Mouse (Mus musculus) liver, embryonic 14.5 days (tissue): ENCODE measurements around the gene Cdc27. TPM values are rescaled to one million over a fixed set of nuclear protein-coding genes. Genes with fewer than 3 reads are reported as not detected.

ENCODE experiments used
- ATAC-seq: fragments of 200-750 bp; cut with Nextera tagmentation; 2 replicates; pipeline ENCODE4 v1.8.0; 2017; ENCODE audit warnings: moderate number of reproducible peaks, mild to moderate bottlenecking, moderate library complexity; ENCODE audit not compliant: insufficient read depth
- DNase-seq, 3 experiments: peaks; one replicate each; pipeline ENCODE4 v3.0.0-alpha.2; 2012 to 2013; ENCODE audit warnings: low read depth in 3 of 3, low spot score in 3 of 3
- H3K27ac ChIP-seq: fragments of 300-500 bp; sonication (generic); 2 replicates; pipeline ENCODE4 v1.5.1; 2014; ENCODE audit warnings: moderate library complexity, mild to moderate bottlenecking, control low read depth, inconsistent platforms
- H3K27me3 ChIP-seq: fragments of 300-500 bp; sonication (generic); 2 replicates; pipeline ENCODE4 v1.6.1; 2014; ENCODE audit warnings: mild to moderate bottlenecking, low read length, moderate library complexity; ENCODE audit not compliant: control insufficient read depth, insufficient read depth
- H3K36me3 ChIP-seq: fragments of 300-500 bp; sonication (generic); replicated peaks from 2 replicates; pipeline ENCODE4 v1.6.1; 2014; ENCODE audit warnings: low read depth; ENCODE audit not compliant: control insufficient read depth, insufficient read depth
- H3K4me1 ChIP-seq, 2 experiments: fragments of 200-500 bp in 1 of 2; fragments of 300-500 bp in 1 of 2; sonication (generic) in 1 of 2; replicated peaks; 2 replicates each; pipeline ENCODE4 v1.6.1; 2012 to 2014; ENCODE audit warnings: antibody characterized with exemption in 1 of 2, inconsistent platforms in 1 of 2, low read length in 1 of 2; ENCODE audit not compliant: control insufficient read depth in 2 of 2, insufficient read depth in 2 of 2
- H3K4me2 ChIP-seq: fragments of 300-500 bp; sonication (generic); 2 replicates; pipeline ENCODE4 v1.6.1; 2014; ENCODE audit warnings: low read depth, mild to moderate bottlenecking, control low read depth, moderate library complexity
- H3K4me3 ChIP-seq, 2 experiments: fragments of 200-500 bp in 1 of 2; fragments of 300-500 bp in 1 of 2; sonication (generic) in 1 of 2; 2 replicates each; pipeline ENCODE4 v1.5.1; 2012 to 2014; ENCODE audit warnings: low read depth in 2 of 2, low read length in 2 of 2, mild to moderate bottlenecking in 2 of 2, control low read depth in 1 of 2, inconsistent platforms in 1 of 2, moderate library complexity in 1 of 2; ENCODE audit not compliant: insufficient read depth in 1 of 2
- H3K9ac ChIP-seq: fragments of 300-500 bp; sonication (generic); replicated peaks from 2 replicates; pipeline ENCODE4 v1.6.1; 2014; ENCODE audit warnings: mild to moderate bottlenecking, control low read depth, moderate library complexity
- H3K9me3 ChIP-seq: fragments of 300-500 bp; sonication (generic); 2 replicates; pipeline ENCODE4 v1.6.1; 2016; ENCODE audit warnings: low read length, mixed read lengths; ENCODE audit not compliant: control insufficient read depth
- CTCF ChIP-seq: IDR thresholded peaks from 2 replicates; pipeline ENCODE4 v1.5.1; 2016; ENCODE audit warnings: antibody characterized with exemption, low read depth, control low read depth
- EP300 ChIP-seq: IDR thresholded peaks from 2 replicates; pipeline ENCODE4 v1.6.1; 2016; ENCODE audit warnings: antibody characterized with exemption, low read depth
- WGBS: fragments of 180-500 bp; shearing (Covaris S2); extraction: QIAGEN DNeasy Blood & Tissue Kit; methylation state at CpG from one replicate; pipeline ENCODE4 v1.1.7; 2014; ENCODE audit not compliant: insufficient replicate concordance; 5-methylcytosine and 5-hydroxymethylcytosine counted together
- polyA plus RNA-seq, 2 experiments: library from polyadenylated mRNA; depleted of rRNA in 1 of 2; stranded (reverse) in 1 of 2; unstranded in 1 of 2; fragments of >200 nt; fragmentation: Nextera tagmentation in 1 of 2; extraction: Ambion mirVana in 1 of 2; gene quantifications; 2 replicates each; pipeline versions ENCODE4 v1.2.1 to v1.2.3; 2012 to 2014

Gene Cdc27
- polyA plus RNA-seq, 2 experiments, result 12.1 to 20.0 TPM

DNA sequence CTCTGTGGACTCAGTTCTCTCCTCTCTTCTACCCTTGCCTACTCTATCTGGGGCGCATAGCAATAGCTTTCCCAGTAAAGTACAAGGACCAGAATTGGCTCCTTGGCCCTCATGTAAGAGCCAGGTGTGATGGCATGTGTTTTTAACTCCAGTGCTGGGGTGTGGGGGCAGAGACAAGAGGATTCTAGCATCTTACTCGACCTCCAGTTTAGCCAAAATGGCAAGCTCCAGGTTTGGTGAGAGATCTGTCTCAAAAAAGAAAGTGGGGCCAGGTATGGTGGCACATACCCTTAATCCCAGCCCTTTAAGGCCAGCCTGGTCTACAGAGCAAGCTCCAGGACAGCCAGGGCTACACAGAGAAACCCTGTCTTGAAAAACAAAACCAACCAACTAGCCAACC, 16.4 kb upstream of the Cdc27 start:
- peaks cover 2 to 5% of the 10 kb centered on the region in 2 experiments; a peak in 2 of 4 replicates for H3K4me1 ChIP-seq
- 59% methylated on average over 2 of the region's 2 CpGs for WGBS
- no peaks in the 10 kb centered on the region for H3K36me3 ChIP-seq
- ATAC-seq (no peak), DNase-seq (no peak)
- H3K9ac ChIP-seq, result no peak overlapping the region
- no peaks in the 10 kb centered on the region for H3K27me3 ChIP-seq
- H3K27ac ChIP-seq, result no peak overlapping the region
- TF ChIP-seq CTCF, result no peak
- TF ChIP-seq EP300, result no peak
- H3K4me2 ChIP-seq, result no peak overlapping the region
- no peaks in the 10 kb centered on the region for H3K9me3 ChIP-seq
- H3K4me3 ChIP-seq, result no peak overlapping the region

DNA sequence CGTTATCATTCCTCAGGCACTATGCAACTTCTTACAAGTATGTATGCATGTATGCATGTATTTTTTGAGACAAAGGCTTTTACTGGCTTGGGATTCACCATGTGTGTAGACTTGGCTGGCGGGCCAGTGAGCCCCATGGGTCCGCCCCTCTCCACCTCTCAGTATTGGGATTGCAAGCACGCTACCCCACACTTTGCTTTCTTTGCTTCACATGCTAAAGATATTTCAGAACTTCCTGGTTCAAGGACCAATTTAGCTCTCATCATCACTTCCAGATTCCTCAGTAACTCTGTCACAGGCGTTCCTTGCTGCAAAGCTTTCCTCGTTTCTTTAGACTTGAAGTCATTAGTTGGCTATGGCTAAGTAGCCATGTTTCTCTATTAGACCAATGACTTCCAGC, 15.7 kb upstream of the Cdc27 start:
- Histone ChIP-seq H3K4me2 (no peak overlapping the region), H3K4me3 (no peak overlapping the region), H3K36me3 (no peaks in the 10 kb centered on the region), H3K9ac (no peak overlapping the region), H3K27me3 (no peaks in the 10 kb centered on the region), H3K4me1 (peaks cover 2 to 3% of the 10 kb centered on the region in 2 experiments; a peak in 2 of 4 replicates), H3K27ac (no peak overlapping the region), H3K9me3 (no peaks in the 10 kb centered on the region)
- no peak for TF ChIP-seq CTCF
- no peak for TF ChIP-seq EP300
- WGBS, result 70% methylated on average over 6 of the region's 6 CpGs
- no peak for ATAC-seq
- no peak for DNase-seq

DNA sequence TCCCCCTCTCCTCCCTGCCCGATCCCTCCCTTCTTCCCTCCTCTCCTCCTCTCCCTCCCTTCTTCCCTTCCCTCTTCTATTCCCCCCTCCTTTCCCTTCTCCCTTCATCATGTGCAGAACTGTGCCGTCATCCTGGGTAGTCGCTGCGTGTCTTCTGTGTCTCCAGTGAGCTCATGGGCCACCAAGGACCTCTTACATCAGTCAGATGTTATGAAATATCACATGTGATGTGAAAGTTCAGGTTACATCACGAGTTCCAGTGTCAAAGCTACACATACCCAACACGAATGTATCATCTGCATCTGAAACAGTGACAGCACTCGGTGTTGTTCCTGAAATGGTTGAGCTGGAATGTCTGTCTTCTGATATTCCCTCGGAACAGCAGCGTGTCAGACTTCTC, 14.8 kb upstream of the Cdc27 start:
- TF ChIP-seq EP300 (no peak), CTCF (no peak)

DNA sequence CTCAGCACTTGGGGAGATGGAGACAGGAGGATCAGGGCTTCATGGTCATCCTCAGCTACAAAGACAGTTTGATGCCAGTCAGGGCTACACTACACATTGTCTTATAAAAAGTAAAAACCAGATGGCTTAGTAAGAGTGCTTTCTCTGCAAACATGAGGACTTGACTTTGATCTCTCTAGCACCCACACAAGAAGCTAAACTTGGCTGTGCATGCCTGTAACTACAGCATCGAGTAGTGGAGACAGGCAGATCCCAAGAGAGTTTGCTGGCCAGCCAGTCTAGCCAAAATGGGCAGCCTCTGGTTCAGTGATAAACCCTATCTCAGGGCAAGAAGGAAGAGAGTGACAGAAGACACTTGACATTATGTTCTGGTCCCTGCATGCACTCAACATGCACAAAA, 13.1 kb upstream of the Cdc27 start:
- ATAC-seq (no peak), DNase-seq (no peak)
- 36% methylated on average over 1 of the region's 1 CpGs for WGBS
- Histone ChIP-seq H3K4me1 (no peaks in the 10 kb centered on the region), H3K9ac (no peak overlapping the region), H3K4me3 (no peak overlapping the region), H3K27me3 (no peaks in the 10 kb centered on the region), H3K4me2 (no peak overlapping the region), H3K9me3 (no peaks in the 10 kb centered on the region), H3K27ac (no peak overlapping the region), H3K36me3 (no peaks in the 10 kb centered on the region)
- no peak for TF ChIP-seq EP300
- no peak for TF ChIP-seq CTCF

More for the DNA sequence above, 14.8 kb upstream of the Cdc27 start:
- Histone ChIP-seq H3K27ac (no peak overlapping the region), H3K27me3 (no peaks in the 10 kb centered on the region), H3K4me1 (peaks cover 0 to 2% of the 10 kb centered on the region in 2 experiments; a peak in 2 of 4 replicates), H3K4me2 (no peak overlapping the region), H3K9me3 (no peaks in the 10 kb centered on the region), H3K9ac (no peak overlapping the region), H3K4me3 (no peak overlapping the region), H3K36me3 (no peaks in the 10 kb centered on the region)
- DNase-seq, result no peak
- 65% methylated on average over 9 of the region's 9 CpGs for WGBS
- no peak for ATAC-seq

DNA sequence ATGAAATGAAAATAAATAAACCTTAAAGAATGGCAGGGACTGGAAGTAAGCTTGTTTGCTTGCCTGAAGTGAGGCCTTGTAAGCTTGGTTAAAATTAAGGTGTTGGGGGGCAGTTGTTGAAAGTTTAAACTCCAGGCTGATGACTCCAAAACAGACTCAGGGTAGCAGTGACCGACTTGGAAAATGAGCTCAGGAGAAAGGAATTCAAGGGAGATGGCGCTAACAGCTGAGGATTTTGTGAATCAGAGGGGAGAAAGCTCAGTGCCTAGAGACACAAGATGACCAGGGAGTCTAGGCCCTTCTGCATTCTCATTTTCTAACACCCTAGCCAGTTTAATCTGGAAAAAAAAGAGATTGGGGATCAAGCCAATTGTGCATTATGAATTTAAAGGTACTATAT, 10.6 kb upstream of the Cdc27 start:
- 47% methylated on average over 2 of the region's 2 CpGs for WGBS
- Histone ChIP-seq H3K9ac (no peak overlapping the region), H3K27ac (no peak overlapping the region), H3K27me3 (no peaks in the 10 kb centered on the region), H3K4me3 (no peak overlapping the region), H3K4me1 (no peaks in the 10 kb centered on the region; a peak in 1 of 4 replicates), H3K4me2 (no peak overlapping the region), H3K9me3 (no peaks in the 10 kb centered on the region), H3K36me3 (no peaks in the 10 kb centered on the region)
- ATAC-seq, result no peak
- DNase-seq, result no peak
- no peak for TF ChIP-seq EP300
- TF ChIP-seq CTCF, result no peak
